Mouse (Mus musculus): ENCODE results near the gene Tmem222. TPM values are rescaled to one million over a fixed set of nuclear protein-coding genes. Genes with fewer than 3 reads are reported as not detected.

Tmem222 gene
- polyA plus RNA-seq, 2 experiments, result 31.6 to 36.4 TPM

GRCm38 (mm10) chr4:133226073-133226472, 51.5 kb downstream of the Tmem222 start:
- no peaks in the 10 kb centered on the region for H3K4me1 ChIP-seq (replicated peaks; ENCODE audit: control insufficient read depth in 2 of 2, insufficient read depth in 2 of 2, low read length in 1 of 2)
- peaks cover 5% of the 10 kb centered on the region for H3K27me3 ChIP-seq (ENCODE audit: control insufficient read depth, insufficient read depth, low read length)
- no peaks in the 10 kb centered on the region for H3K9me3 ChIP-seq (ENCODE audit: control insufficient read depth, low read length)
- no peaks in the 10 kb centered on the region for H3K36me3 ChIP-seq (replicated peaks; ENCODE audit: control insufficient read depth, insufficient read depth, low read depth)
- H3K4me3 ChIP-seq (ENCODE audit: insufficient read depth in 1 of 2, low read depth in 2 of 2, low read length in 2 of 2), result no peak overlapping the region
- DNase-seq (ENCODE audit: low read depth in 3 of 3, low spot score in 3 of 3), result no peak
- H3K4me2 ChIP-seq (ENCODE audit: low read depth), result no peak overlapping the region
- H3K9ac ChIP-seq (replicated peaks), result no peak overlapping the region
- 58% methylated on average over 10 of the region's 10 CpGs for WGBS (ENCODE audit: insufficient replicate concordance)
- no peak overlapping the region for H3K27ac ChIP-seq
- no peak for ATAC-seq (ENCODE audit: insufficient read depth)
- no peak for TF ChIP-seq CTCF (IDR thresholded peaks at IDR 0.05; ENCODE audit: low read depth)
- no peak for TF ChIP-seq EP300 (IDR thresholded peaks at IDR 0.05; ENCODE audit: low read depth)

GRCm38 (mm10) chr4:133223875-133224274, 53.7 kb downstream of the Tmem222 start:
- Histone ChIP-seq H3K9ac (replicated peaks) (no peak overlapping the region), H3K4me2 (ENCODE audit: low read depth) (no peak overlapping the region), H3K9me3 (ENCODE audit: control insufficient read depth, low read length) (no peaks in the 10 kb centered on the region), H3K4me1 (replicated peaks; ENCODE audit: control insufficient read depth in 2 of 2, insufficient read depth in 2 of 2, low read length in 1 of 2) (no peaks in the 10 kb centered on the region), H3K4me3 (ENCODE audit: insufficient read depth in 1 of 2, low read depth in 2 of 2, low read length in 2 of 2) (no peak overlapping the region), H3K27ac (no peak overlapping the region), H3K36me3 (replicated peaks; ENCODE audit: control insufficient read depth, insufficient read depth, low read depth) (no peaks in the 10 kb centered on the region), H3K27me3 (ENCODE audit: control insufficient read depth, insufficient read depth, low read length) (peaks cover 14% of the 10 kb centered on the region)
- WGBS (ENCODE audit: insufficient replicate concordance), result 45% methylated on average over 5 of the region's 5 CpGs
- DNase-seq (ENCODE audit: low read depth in 3 of 3, low spot score in 3 of 3), result no peak
- ATAC-seq (ENCODE audit: insufficient read depth), result no peak
- TF ChIP-seq CTCF (IDR thresholded peaks at IDR 0.05; ENCODE audit: low read depth) (no peak), EP300 (IDR thresholded peaks at IDR 0.05; ENCODE audit: low read depth) (no peak)

GRCm38 (mm10) chr4:133221701-133222100, 55.9 kb downstream of the Tmem222 start:
- no peak overlapping the region for H3K4me2 ChIP-seq (ENCODE audit: low read depth)
- no peak overlapping the region for H3K9ac ChIP-seq (replicated peaks)
- peaks cover 14% of the 10 kb centered on the region for H3K27me3 ChIP-seq (ENCODE audit: control insufficient read depth, insufficient read depth, low read length)
- no peak for DNase-seq (ENCODE audit: low read depth in 3 of 3, low spot score in 3 of 3)
- TF ChIP-seq EP300 (IDR thresholded peaks at IDR 0.05; ENCODE audit: low read depth), result no peak
- no peak for TF ChIP-seq CTCF (IDR thresholded peaks at IDR 0.05; ENCODE audit: low read depth)
- no peak overlapping the region for H3K4me3 ChIP-seq (ENCODE audit: insufficient read depth in 1 of 2, low read depth in 2 of 2, low read length in 2 of 2)
- H3K9me3 ChIP-seq (ENCODE audit: control insufficient read depth, low read length), result no peaks in the 10 kb centered on the region
- H3K27ac ChIP-seq, result no peak overlapping the region
- WGBS (ENCODE audit: insufficient replicate concordance), result 65% methylated on average over 8 of the region's 8 CpGs
- no peaks in the 10 kb centered on the region for H3K4me1 ChIP-seq (replicated peaks; ENCODE audit: control insufficient read depth in 2 of 2, insufficient read depth in 2 of 2, low read length in 1 of 2)
- no peak for ATAC-seq (ENCODE audit: insufficient read depth)
- no peaks in the 10 kb centered on the region for H3K36me3 ChIP-seq (replicated peaks; ENCODE audit: control insufficient read depth, insufficient read depth, low read depth)

- 9% methylated on average over 25 of the region's 25 CpGs for WGBS (ENCODE audit: insufficient replicate concordance)
Measured at GRCm38 (mm10) chr4:133220656-133221055, 56.9 kb downstream of the Tmem222 start.

GRCm38 (mm10) chr4:133218745-133219144, 58.8 kb downstream of the Tmem222 start:
- Histone ChIP-seq H3K36me3 (replicated peaks; ENCODE audit: control insufficient read depth, insufficient read depth, low read depth) (no peaks in the 10 kb centered on the region), H3K4me2 (ENCODE audit: low read depth) (no peak overlapping the region), H3K27me3 (ENCODE audit: control insufficient read depth, insufficient read depth, low read length) (peaks cover 22% of the 10 kb centered on the region), H3K9ac (replicated peaks) (no peak overlapping the region), H3K27ac (no peak overlapping the region), H3K4me3 (ENCODE audit: insufficient read depth in 1 of 2, low read depth in 2 of 2, low read length in 2 of 2) (no peak overlapping the region), H3K4me1 (replicated peaks; ENCODE audit: control insufficient read depth in 2 of 2, insufficient read depth in 2 of 2, low read length in 1 of 2) (no peaks in the 10 kb centered on the region), H3K9me3 (ENCODE audit: control insufficient read depth, low read length) (no peaks in the 10 kb centered on the region)
- no peak for DNase-seq (ENCODE audit: low read depth in 3 of 3, low spot score in 3 of 3)
- 53% methylated on average over 3 of the region's 3 CpGs for WGBS (ENCODE audit: insufficient replicate concordance)
- no peak for ATAC-seq (ENCODE audit: insufficient read depth)
- TF ChIP-seq CTCF (IDR thresholded peaks at IDR 0.05; ENCODE audit: low read depth), result no peak
- TF ChIP-seq EP300 (IDR thresholded peaks at IDR 0.05; ENCODE audit: low read depth), result no peak

More at GRCm38 (mm10) chr4:133220656-133221055, 56.9 kb downstream of the Tmem222 start:
- Histone ChIP-seq H3K27ac (no peak overlapping the region), H3K4me3 (ENCODE audit: insufficient read depth in 1 of 2, low read depth in 2 of 2, low read length in 2 of 2) (no peak overlapping the region; a peak in 1 of 4 replicates), H3K4me1 (replicated peaks; ENCODE audit: control insufficient read depth in 2 of 2, insufficient read depth in 2 of 2, low read length in 1 of 2) (no peaks in the 10 kb centered on the region), H3K4me2 (ENCODE audit: low read depth) (peak overlapping the region; percentile 48), H3K9ac (replicated peaks) (no peak overlapping the region), H3K9me3 (ENCODE audit: control insufficient read depth, low read length) (no peaks in the 10 kb centered on the region), H3K36me3 (replicated peaks; ENCODE audit: control insufficient read depth, insufficient read depth, low read depth) (no peaks in the 10 kb centered on the region), H3K27me3 (ENCODE audit: control insufficient read depth, insufficient read depth, low read length) (peaks cover 14% of the 10 kb centered on the region)
- TF ChIP-seq EP300 (IDR thresholded peaks at IDR 0.05; ENCODE audit: low read depth), result no peak
- no peak for TF ChIP-seq CTCF (IDR thresholded peaks at IDR 0.05; ENCODE audit: low read depth)
- DNase-seq (ENCODE audit: low read depth in 3 of 3, low spot score in 3 of 3), result no peak
- no peak for ATAC-seq (ENCODE audit: insufficient read depth)
